Mouse (Mus musculus): ENCODE results near the gene Acox3. TPM values are rescaled to one million over a fixed set of nuclear protein-coding genes. Genes with fewer than 3 reads are reported as not detected.

Acox3 gene
- 6.5 TPM for polyA plus RNA-seq (2014; fragmentation: Illumina TruSeq; extraction: RNeasy Lipid Tissue Mini Kit (QIAGEN cat#74804))

DNA sequence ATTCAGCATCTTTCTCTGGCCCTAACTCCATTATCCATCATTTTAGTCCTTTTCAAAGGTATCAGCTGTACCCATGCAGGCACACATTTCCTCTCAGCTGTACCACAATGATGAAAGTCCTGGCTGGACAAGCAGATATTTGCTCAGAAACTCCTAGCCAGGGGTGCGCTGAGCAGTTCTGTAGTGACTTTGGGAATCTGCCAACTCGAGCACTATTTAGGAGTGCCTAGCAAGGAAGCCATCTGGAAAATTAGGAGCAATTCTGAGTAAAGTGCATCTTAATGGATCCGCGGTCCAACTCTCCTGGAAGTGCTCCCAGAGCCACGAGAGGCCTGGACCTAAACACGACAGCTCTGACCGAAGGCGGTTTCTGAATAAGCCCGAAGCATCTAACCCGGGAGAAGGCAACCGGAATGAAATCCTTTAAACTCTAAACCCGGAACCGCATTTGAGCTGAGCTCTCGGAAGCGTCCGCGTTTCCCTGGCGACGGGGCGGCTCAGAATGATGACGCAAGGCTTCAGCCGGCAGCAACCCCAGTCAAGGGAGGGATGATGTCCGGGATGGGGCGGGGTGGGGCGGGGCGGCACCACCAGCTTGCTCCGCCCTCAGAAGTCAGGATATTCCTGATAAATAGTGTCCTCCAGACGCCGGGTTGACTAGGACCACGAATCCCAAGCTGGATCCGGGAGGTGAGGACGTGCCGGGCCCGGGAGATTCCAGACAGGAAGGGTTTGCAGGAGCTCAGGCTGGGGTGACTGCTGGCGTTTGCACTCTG lies at the start of gene Acox3:
Gene Acox3 (plus strand): TSS at position 596 of the 776 bp plus-strand sequence.

DNA sequence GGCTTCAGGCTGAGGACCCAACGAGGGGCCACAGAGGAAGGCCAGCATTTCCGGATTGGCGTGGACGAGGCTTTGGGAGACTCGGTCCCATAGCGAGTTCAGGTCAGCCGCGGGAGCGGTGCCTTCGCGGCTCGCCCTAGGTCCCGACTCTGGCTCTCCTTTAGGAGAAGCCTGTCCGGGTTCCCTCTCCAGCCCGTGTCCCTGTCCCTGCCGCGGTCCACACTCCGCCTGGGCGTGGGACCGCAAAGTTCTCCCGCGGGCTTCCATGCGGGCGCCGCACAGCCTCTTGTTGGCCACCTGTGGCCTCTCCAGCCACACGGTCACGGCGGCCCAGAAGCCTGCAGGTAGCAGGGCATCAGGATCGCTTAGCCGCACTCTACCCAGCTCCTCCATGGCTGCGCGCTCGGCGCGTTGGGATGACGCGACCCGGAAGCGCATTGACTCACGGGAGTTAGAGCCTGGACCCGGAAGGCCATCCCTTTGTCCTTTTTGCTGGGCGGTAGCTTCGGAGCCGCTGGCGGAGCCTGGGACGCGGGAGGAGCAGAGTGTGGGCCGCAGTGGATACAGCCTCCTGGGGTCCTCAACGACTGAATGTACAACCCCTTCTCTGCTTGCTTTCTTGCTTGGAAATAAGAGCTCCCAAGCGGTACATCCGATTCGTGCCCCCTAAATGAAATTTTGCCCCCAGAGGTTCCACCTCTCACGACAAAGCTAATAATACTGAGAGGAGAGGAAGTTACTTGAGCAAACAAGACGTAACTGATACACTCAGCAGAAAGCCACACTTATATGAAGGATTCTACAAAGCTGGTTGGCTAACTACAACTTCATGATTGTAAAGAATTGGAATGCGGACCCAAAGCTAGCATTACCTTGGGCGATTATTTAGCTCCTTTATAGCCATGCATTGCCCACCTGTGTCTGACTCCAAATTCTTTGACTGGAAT lies 7.9 kb upstream of the Acox3 start, which contains the start of gene Trmt44:
Gene Trmt44 (minus strand): TSS at position 418 of the 947 bp plus-strand sequence.

Other genes with a start within 250 kb of the Acox3 start
- not detected for gene Hmx1, start 193.9 kb upstream of the Acox3 start, polyA plus RNA-seq (2014; fragmentation: Illumina TruSeq; extraction: RNeasy Lipid Tissue Mini Kit (QIAGEN cat#74804))
- not detected for gene Cpz, start 57.3 kb upstream of the Acox3 start, polyA plus RNA-seq (2014; fragmentation: Illumina TruSeq; extraction: RNeasy Lipid Tissue Mini Kit (QIAGEN cat#74804))
- 1.8 TPM for gene Trmt44, start 8.0 kb upstream of the Acox3 start, polyA plus RNA-seq (2014; fragmentation: Illumina TruSeq; extraction: RNeasy Lipid Tissue Mini Kit (QIAGEN cat#74804))
- 1.7 TPM for gene Htra3, start 96.7 kb downstream of the Acox3 start, polyA plus RNA-seq (2014; fragmentation: Illumina TruSeq; extraction: RNeasy Lipid Tissue Mini Kit (QIAGEN cat#74804))
- 0.23 TPM for gene Sh3tc1, start 156.9 kb downstream of the Acox3 start, polyA plus RNA-seq (2014; fragmentation: Illumina TruSeq; extraction: RNeasy Lipid Tissue Mini Kit (QIAGEN cat#74804))
- gene Ablim2, start 174.8 kb downstream of the Acox3 start, polyA plus RNA-seq (2014; fragmentation: Illumina TruSeq; extraction: RNeasy Lipid Tissue Mini Kit (QIAGEN cat#74804)): 0.20 TPM

Data from ovary, adult 10 weeks (tissue).